Mouse (Mus musculus): ENCODE measurements around the gene Fos.

The Fos gene

GRCm38 (mm10) chr12:85487545-85488141 is 14.0 kb downstream of the Fos start:
- DNase-seq (ENCODE audit: low spot score in 2 of 2), result peak; percentile 81 to 85

- DNase-seq (ENCODE audit: low spot score in 2 of 2), result no peak
These were observed 15.7 kb downstream of the Fos start for GRCm38 (mm10) chr12:85489232-85489886.

DNA sequence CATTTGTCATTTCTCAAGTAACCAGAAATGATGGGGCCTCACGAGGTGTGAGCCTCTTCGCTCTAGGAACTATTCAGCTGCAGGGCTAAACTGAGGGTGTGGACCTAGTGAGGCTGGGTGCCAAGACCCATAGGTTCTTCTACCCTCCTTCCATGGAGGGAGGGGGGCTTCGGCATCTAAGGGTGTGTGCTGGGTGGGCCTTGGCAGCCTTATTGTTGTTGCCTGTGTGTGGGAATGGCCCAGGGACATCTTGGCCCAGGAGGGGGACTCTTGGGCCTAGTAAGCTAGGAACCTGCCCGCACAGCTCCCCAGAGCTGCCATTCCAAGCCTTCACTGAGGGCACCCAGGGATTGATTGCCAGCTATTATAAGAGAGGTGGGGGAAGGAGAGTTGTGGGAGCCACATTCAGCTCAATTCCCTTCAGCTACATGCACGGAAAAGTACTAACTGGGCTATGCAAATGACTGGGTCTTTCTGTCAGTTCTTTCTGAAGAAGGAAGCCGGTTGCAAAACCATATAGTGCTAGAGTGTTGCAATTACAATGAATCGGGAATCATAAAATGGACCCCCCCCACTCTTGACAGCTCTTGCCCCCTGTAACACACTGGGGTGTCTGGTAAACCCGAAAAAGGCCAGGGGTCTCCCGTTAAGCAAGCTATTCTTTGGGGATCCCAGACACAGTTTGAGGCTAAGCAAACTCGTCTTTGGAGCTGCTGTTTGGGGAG is 16.6 kb downstream of the Fos start:
- DNase-seq (ENCODE audit: low spot score in 2 of 2), result no peak

- no peak for DNase-seq (ENCODE audit: low spot score in 2 of 2)
These were observed 17.3 kb downstream of the Fos start for GRCm38 (mm10) chr12:85490991-85491390.

GRCm38 (mm10) chr12:85492084-85492645 is 18.5 kb downstream of the Fos start:
- DNase-seq (ENCODE audit: low spot score in 2 of 2), result peak; percentile 55 to 65

- no peak for DNase-seq (ENCODE audit: low spot score in 2 of 2)
These were observed 22.6 kb downstream of the Fos start for GRCm38 (mm10) chr12:85496336-85496735.

- peak in 1 of 2 experiments; percentile 77 for DNase-seq (ENCODE audit: low spot score in 2 of 2)
These were observed 23.1 kb downstream of the Fos start for GRCm38 (mm10) chr12:85496755-85497154.

GRCm38 (mm10) chr12:85497310-85498135 is 23.8 kb downstream of the Fos start:
- no peak for DNase-seq (ENCODE audit: low spot score in 2 of 2)

- no peak for DNase-seq (ENCODE audit: low spot score in 2 of 2)
These were observed 25.3 kb downstream of the Fos start for GRCm38 (mm10) chr12:85499001-85499400.

- no peak for DNase-seq (ENCODE audit: low spot score in 2 of 2)
These were observed 29.0 kb downstream of the Fos start for GRCm38 (mm10) chr12:85502682-85503081.

DNA sequence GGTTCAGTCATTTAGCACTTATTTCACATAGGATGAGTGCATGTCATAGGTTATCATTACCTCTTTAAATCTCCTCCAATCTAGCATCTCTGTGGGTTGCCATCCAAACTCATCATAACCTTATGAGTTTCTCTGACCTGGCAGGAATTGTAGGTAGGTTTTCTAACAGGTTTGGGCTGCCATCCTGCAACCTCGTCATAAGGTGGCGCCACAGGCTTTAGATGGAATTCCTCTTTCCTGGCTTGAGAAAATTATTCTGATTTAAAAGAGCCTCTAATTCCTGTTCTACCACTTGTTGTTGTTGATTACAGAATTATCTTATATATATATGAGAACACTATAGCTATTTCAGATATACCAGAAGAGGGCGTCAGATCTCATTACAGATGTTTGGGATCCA is 34.5 kb downstream of the Fos start:
- DNase-seq (ENCODE audit: low spot score in 2 of 2), result peak in 1 of 2 experiments; percentile 60

GRCm38 (mm10) chr12:85510013-85510412 is 36.3 kb downstream of the Fos start:
- DNase-seq (ENCODE audit: low spot score in 2 of 2), result no peak

- DNase-seq (ENCODE audit: low spot score in 2 of 2), result no peak
These were observed 40.2 kb downstream of the Fos start for GRCm38 (mm10) chr12:85513789-85514447.

DNA sequence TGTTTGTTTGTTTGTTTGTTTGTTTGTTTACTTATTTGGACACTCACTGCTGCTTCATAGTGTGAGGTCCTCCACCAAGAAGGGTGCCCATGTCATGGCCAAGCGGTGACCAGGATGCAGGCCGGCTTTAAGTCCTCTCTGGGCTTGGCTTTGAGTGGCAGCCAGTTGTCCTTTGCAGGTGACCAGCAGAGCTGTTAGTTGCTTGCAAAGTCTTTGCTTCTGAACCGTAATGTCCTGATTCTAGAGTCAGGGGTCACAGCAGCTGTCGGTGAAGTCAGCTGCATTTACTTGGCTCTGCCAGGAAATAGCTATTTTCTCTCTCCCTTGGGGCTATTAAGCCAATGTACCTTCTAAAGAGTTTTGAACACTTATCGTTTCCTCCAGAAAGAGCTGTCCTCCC is 41.3 kb downstream of the Fos start:
- no peak for DNase-seq (ENCODE audit: low spot score in 2 of 2)

DNA sequence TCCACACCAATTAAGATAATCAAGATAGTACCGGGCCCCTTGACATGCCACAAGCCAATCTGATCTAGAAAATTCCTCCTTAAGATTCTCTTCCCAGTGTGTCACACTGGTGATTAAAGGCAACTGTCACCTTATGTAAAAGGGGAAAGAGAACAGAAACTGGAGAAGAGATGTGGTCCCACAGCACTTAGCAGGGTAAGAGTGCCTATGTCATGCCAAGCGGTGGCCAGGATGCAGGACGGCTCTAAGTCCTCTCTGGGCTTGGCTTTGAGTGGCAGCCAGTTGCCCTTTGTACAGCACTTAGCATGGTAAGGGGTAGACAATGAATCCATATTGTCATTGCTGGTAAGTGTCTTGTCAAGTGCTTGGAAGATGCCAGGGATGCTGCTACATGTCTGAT is 42.2 kb downstream of the Fos start:
- DNase-seq (ENCODE audit: low spot score in 2 of 2), result no peak

GRCm38 (mm10) chr12:85517339-85517738 is 43.6 kb downstream of the Fos start:
- DNase-seq (ENCODE audit: low spot score in 2 of 2), result no peak

GRCm38 (mm10) chr12:85518009-85518408 is 44.3 kb downstream of the Fos start:
- no peak for DNase-seq (ENCODE audit: low spot score in 2 of 2)

DNA sequence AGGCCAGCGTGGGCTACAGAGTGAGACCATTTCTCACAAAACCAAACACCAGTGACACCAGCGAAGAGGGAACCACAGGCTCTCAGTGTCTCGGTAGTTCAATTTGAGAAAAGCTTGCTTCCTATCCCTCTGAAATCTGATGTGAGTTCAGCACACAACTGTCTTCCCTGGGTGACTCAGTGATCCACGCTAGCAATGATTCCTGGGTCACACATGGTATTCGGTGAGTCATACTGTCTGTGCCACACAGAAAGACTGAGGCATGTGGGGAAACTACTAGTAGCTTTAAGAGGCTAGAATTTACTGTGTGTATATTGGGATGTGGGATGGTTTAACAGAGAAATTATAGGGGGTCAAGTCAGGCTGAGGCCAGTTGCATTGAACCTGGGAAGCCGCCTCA is 45.9 kb downstream of the Fos start:
- DNase-seq (ENCODE audit: low spot score in 2 of 2), result no peak

DNA sequence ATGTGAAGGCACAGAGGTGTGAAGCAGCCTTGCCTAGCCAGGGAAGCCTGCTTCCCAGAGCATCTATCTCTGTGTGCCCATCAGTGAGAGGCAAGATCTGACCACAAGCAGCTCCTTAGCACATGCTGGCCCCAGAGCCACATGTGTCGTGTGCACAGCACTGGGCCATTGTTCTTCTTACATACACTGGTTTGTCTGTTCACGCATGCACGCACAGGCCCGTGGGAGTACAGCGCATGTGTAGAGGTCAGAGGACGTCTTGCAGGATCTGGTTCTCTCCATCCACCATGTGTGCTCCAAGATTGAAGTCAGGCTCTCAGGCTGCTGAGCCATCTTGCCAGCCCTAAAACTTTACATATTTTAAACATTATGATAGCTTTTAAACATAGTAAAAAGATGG is 47.4 kb downstream of the Fos start:
- no peak for DNase-seq (ENCODE audit: low spot score in 2 of 2)

DNA sequence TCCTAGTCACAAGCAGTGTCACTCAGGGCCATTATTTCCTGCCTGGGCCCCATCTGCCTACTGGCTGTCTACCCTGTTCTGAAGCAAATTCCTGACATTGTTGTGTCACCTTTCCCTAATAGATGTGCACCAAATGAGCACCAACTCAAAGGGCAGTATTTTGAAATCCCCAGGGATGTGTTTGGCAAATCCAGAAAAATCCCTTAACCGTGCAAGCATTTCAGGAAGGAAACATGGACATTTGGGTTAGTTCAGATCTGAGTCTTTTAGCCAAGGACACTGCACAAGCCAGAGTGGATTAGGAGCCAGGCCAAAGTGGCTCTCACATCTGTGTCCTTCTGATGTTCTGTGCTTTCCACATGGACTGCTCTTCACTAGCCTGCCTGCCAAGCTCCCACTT is 48.0 kb downstream of the Fos start:
- DNase-seq (ENCODE audit: low spot score in 2 of 2), result no peak

- DNase-seq (ENCODE audit: low spot score in 2 of 2), result no peak
These were observed 49.1 kb downstream of the Fos start for GRCm38 (mm10) chr12:85522631-85523388.
